Mouse (Mus musculus): ENCODE measurements at regions not wholly inside any gene's neighbourhood (a gene's known extent, or its start where the extent isn't known, plus 50 kb on each side); places are given as distances from the start of the nearest gene placed in this dataset.

- TF ChIP-seq CTCF (IDR thresholded peaks at IDR 0.05; ENCODE audit: borderline replicate concordance, extremely low read depth, insufficient read depth, insufficient read length) (no peak), POLR2A (IDR thresholded peaks at IDR 0.05; ENCODE audit: borderline replicate concordance, extremely low read depth, insufficient read depth, insufficient read length, poor library complexity, severe bottlenecking) (no peak)
Measured at GRCm38 (mm10) chr13:48426816-48427215, 86.4 kb downstream of the Zfp169 start.
